Mouse (Mus musculus) embryonic fibroblast, embryonic 13.5 days (primary cell): ENCODE data around the gene Usp29.

ENCODE experiments used
- CTCF ChIP-seq: IDR thresholded peaks from 2 replicates; pipeline ENCODE4 v1.5.1; 2011; ENCODE audit warnings: mild to moderate bottlenecking, control low read depth, low read length, moderate library complexity, borderline replicate concordance; ENCODE audit not compliant: insufficient read depth
- POLR2A ChIP-seq: IDR thresholded peaks from 2 replicates; pipeline ENCODE4 v1.6.1; 2011; ENCODE audit warnings: low read depth, mild to moderate bottlenecking, control low read depth, low read length, moderate library complexity

DNA sequence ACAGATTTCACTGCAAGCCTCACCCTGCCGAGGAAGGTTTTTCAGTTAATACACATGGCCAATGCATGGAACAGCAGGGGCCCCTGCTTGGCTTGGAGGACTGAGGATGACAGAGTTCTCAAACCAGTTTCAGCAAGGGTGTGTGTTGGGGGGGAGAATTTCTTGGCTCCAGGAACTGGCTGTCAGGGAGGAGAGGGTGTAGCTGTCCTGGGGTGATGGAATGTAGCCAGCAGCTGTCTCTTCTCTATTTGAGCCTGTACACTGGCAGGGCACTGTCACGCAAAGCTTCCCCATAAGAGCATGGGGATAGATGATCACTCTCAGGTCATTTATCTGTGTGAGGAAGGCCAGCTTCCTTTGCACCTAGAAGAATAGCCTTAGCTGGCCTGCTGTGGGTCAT, 46.7 kb downstream of the Usp29 start:
- TF ChIP-seq CTCF: no peak
- TF ChIP-seq POLR2A: no peak
